In the genomic region with DNA sequence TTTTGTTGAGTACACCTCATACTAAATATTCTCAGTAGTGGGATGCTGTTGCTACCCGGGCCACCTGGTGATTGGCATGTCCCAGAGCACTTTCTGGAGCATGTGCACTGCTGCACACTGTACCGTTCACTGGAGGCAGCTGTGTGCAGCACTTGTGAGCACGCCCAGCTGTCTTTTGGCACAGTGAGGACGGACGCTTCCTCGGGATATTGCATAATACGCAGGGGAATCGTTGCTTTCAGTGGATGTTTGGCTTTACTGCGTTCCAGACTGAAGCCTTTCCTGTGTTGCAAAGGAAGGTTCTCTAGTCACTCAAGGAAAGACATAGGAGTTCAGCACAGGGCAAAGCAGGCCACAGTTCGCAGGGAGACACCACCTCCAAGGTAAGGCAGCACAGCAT, we compare ENCODE assay signal across 9 mouse cellular contexts.
A peak's percentile ranks its signal among the peaks of the same experiment; 100 is the strongest.
DNase-seq lines count a peak whose midpoint lies in the region; ATAC-seq lines count a peak whose summit lies in the region.
"Had no signal": no experiment of that assay in that cellular context is flagged by ENCODE, and none has a peak within 500 bp of the region (broad histone marks: within the 10 kb centered on the region; RNA-seq: fewer than 3 reads in every experiment).

No protein-coding gene starts in this region.

- 70% methylated on average over 10 of the region's 10 CpGs for WGBS in heart, embryonic 11.5 days (ENCODE audit: insufficient replicate concordance)
- 90% methylated on average over 10 of the region's 10 CpGs for WGBS in midbrain, embryonic 11.5 days

- H3K4me2 ChIP-seq in heart, embryonic 11.5 days = no peak overlapping the region
- H3K4me2 ChIP-seq in midbrain, embryonic 11.5 days = no peak overlapping the region

- peaks cover 3% of the 10 kb centered on the region; the same call in 1 of the 2 replicates for H3K4me1 ChIP-seq in heart, embryonic 11.5 days (ENCODE audit: control insufficient read depth, insufficient read depth, low read length)
- H3K4me1 ChIP-seq in midbrain, embryonic 11.5 days (ENCODE audit: control insufficient read depth, insufficient read depth, low read length) = no peaks in the 10 kb centered on the region

- H3K4me3 ChIP-seq in heart, embryonic 11.5 days (ENCODE audit: low read depth, low read length) = no peak overlapping the region
- H3K4me3 ChIP-seq in midbrain, embryonic 11.5 days (ENCODE audit: low read depth, low read length) = no peak overlapping the region

- ATAC-seq in heart, embryonic 11.5 days (replicated peaks; ENCODE audit: insufficient number of reproducible peaks, low FRiP score, low TSS enrichment) = no peak
- ATAC-seq in midbrain, embryonic 11.5 days (ENCODE audit: low FRiP score) = no peak

- H3K9me3 ChIP-seq in heart, embryonic 11.5 days (replicated peaks; ENCODE audit: control insufficient read depth, low read length) = no peaks in the 10 kb centered on the region
- no peaks in the 10 kb centered on the region for H3K9me3 ChIP-seq in midbrain, embryonic 11.5 days (ENCODE audit: control insufficient read depth, low read length)

- H3K27me3 ChIP-seq in heart, embryonic 11.5 days (ENCODE audit: control insufficient read depth, insufficient read depth, low read length) = no peaks in the 10 kb centered on the region
- H3K27me3 ChIP-seq in midbrain, embryonic 11.5 days (ENCODE audit: control insufficient read depth, insufficient read depth, low read length) = no peaks in the 10 kb centered on the region
- H3K27me3 ChIP-seq: Patski had no signal

- H3K9ac ChIP-seq in heart, embryonic 11.5 days (ENCODE audit: low read depth, low read length) = no peak overlapping the region
- no peak overlapping the region for H3K9ac ChIP-seq in midbrain, embryonic 11.5 days (ENCODE audit: low read length)

- peak; percentile 19 for DNase-seq in ovary, adult 18-20 months (ENCODE audit: low spot score)
- no peak for DNase-seq in ovary, postnatal 10 days (ENCODE audit: low spot score)
- DNase-seq in kidney, postnatal 14 days = peak; percentile 82
- peak; percentile 65 for DNase-seq in thymus, postnatal 0 days (ENCODE audit: low spot score)
- DNase-seq in midbrain, embryonic 11.5 days (ENCODE audit: low spot score, missing footprints) = no peak
- DNase-seq in cerebellum, postnatal 14 days = no peak
- DNase-seq in layer of hippocampus, adult 8-10 months (ENCODE audit: low spot score in 2 of 2) = no peak

- no peaks in the 10 kb centered on the region for H3K36me3 ChIP-seq in heart, embryonic 11.5 days (ENCODE audit: control insufficient read depth, insufficient read depth, low read length)
- H3K36me3 ChIP-seq in midbrain, embryonic 11.5 days (ENCODE audit: control insufficient read depth, insufficient read depth, low read length) = no peaks in the 10 kb centered on the region

- 0 out of 2 replicates have a peak overlapping the region, but pooled peaks have one; percentile 4 for H3K27ac ChIP-seq in heart, embryonic 11.5 days (ENCODE audit: low read depth, low read length)
- no peak overlapping the region for H3K27ac ChIP-seq in midbrain, embryonic 11.5 days (ENCODE audit: low read depth, low read length)

Comparison
In these comparisons a context has a peak if more than half of its experiments do, and no peak if none do; other contexts are left out.
1. DNase-seq: peak in ovary, adult 18-20 months (single experiment), kidney, postnatal 14 days (single experiment) and thymus, postnatal 0 days (single experiment); none in ovary, postnatal 10 days (single experiment), midbrain, embryonic 11.5 days (single experiment), cerebellum, postnatal 14 days (0 of 2) and layer of hippocampus, adult 8-10 months (0 of 2).